Mouse (Mus musculus) cerebellum, adult 2 months (tissue): ENCODE data around the gene Olfr1122. TPM values are rescaled to one million over a fixed set of nuclear protein-coding genes. Genes with fewer than 3 reads are reported as not detected.
"Not testable (repeated sequence)": the region's sequence is repeated elsewhere in the genome, so short reads cannot be mapped to it uniquely, and the experiment has no call there.

Experiments
- DNase-seq, 2 experiments: peaks; one replicate each; pipeline ENCODE4 v3.0.0; 2021
- H3K27ac ChIP-seq: fragments of 200-500 bp; 2 replicates; pipeline ENCODE4 v1.5.1; 2012; ENCODE audit warnings: low read length, control low read depth, inconsistent platforms; ENCODE audit not compliant: insufficient read depth
- H3K27me3 ChIP-seq: fragments of 200-500 bp; 2 replicates; pipeline ENCODE4 v1.6.1; 2012; ENCODE audit warnings: inconsistent platforms, mild to moderate bottlenecking, low read length, moderate library complexity; ENCODE audit not compliant: control insufficient read depth, insufficient read depth
- H3K4me1 ChIP-seq: fragments of 200-500 bp; 2 replicates; pipeline ENCODE4 v1.6.1; 2011; ENCODE audit warnings: low read length; ENCODE audit not compliant: control insufficient read depth, insufficient read depth
- H3K4me3 ChIP-seq: fragments of 200-500 bp; replicated peaks from 2 replicates; pipeline ENCODE3; 2011; ENCODE audit warnings: mild to moderate bottlenecking, low read depth, low read length, control low read depth; ENCODE audit not compliant: insufficient read depth
- CTCF ChIP-seq: fragments of 200-500 bp; IDR thresholded peaks from 2 replicates; pipeline ENCODE4 v1.5.1; 2011; ENCODE audit warnings: low read depth, mild to moderate bottlenecking, control low read depth, low read length, moderate library complexity, borderline replicate concordance; ENCODE audit not compliant: insufficient read depth
- POLR2A ChIP-seq: fragments of 200-500 bp; IDR thresholded peaks from 2 replicates; pipeline ENCODE4 v1.6.1; 2011; ENCODE audit warnings: low read length, control low read depth, borderline replicate concordance; ENCODE audit not compliant: insufficient read depth
- WGBS: fragments of 180-500 bp; shearing (Covaris S2); methylation state at CpG from one replicate; pipeline ENCODE4 v1.1.7; 2018; 5-methylcytosine and 5-hydroxymethylcytosine counted together
- polyA plus RNA-seq: library from polyadenylated mRNA; depleted of rRNA; stranded (reverse); fragments of >200 nt; gene quantifications from 2 replicates; pipeline ENCODE4 v1.2.3, GENCODE M21; 2012; rRNA removed

Olfr1122 gene
- not detected in 2 replicates for polyA plus RNA-seq

- no peaks in the 10 kb centered on the region for H3K4me1 ChIP-seq
- 94% methylated on average over 2 of the region's 2 CpGs for WGBS
- H3K4me3 ChIP-seq, result no peak within 1 kb of the TSS
These were observed at the start of gene Olfr1122 for GRCm38 (mm10) chr2:87385549-87385948. Gene Olfr1122, plus strand, starts transcription at chr2:87385849.

GRCm38 (mm10) chr2:87354515-87354914, 31.1 kb upstream of the Olfr1122 start, which contains the start of gene Olfr1120:
Gene Olfr1120, plus strand, starts transcription at chr2:87354815.
- Histone ChIP-seq H3K27me3 (no peaks in the 10 kb centered on the region), H3K4me3 (no peak within 1 kb of the TSS), H3K4me1 (no peaks in the 10 kb centered on the region), H3K27ac (no peak within 1 kb of the TSS)
- WGBS, result 69% methylated on average over 2 of the region's 2 CpGs
- TF ChIP-seq CTCF, result no peak
- TF ChIP-seq POLR2A, result no peak
- no peak for DNase-seq

More at GRCm38 (mm10) chr2:87385549-87385948, at the start of gene Olfr1122:
- Histone ChIP-seq H3K27me3 (no peaks in the 10 kb centered on the region), H3K27ac (no peak within 1 kb of the TSS)
- TF ChIP-seq CTCF (no peak), POLR2A (no peak)
- no peak for DNase-seq

DNA sequence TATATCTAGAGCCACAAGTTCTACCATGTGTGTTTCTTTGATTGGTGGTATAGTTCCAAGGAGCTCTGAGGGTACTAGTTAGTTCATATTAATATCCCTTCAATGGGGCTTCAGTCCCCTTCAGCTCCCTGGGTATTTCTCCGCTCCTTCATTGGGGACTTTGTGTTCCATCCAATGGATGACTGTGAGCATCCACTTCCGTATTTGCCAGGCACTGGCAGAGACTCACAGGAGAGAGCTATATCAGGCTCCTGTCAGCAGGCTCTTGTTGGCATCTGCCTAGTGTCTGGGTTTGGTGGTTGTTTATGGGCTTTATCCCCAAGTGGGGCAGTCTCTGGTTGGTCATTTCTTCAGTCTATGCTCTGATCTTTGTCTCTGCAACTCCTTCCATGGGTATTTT, 25.5 kb upstream of the Olfr1122 start:
- H3K4me1 ChIP-seq, DNase-seq, H3K27me3 ChIP-seq, H3K27ac ChIP-seq, H3K4me3 ChIP-seq: not testable (repeated sequence)
- 84% methylated on average over 2 of the region's 2 CpGs for WGBS

DNA sequence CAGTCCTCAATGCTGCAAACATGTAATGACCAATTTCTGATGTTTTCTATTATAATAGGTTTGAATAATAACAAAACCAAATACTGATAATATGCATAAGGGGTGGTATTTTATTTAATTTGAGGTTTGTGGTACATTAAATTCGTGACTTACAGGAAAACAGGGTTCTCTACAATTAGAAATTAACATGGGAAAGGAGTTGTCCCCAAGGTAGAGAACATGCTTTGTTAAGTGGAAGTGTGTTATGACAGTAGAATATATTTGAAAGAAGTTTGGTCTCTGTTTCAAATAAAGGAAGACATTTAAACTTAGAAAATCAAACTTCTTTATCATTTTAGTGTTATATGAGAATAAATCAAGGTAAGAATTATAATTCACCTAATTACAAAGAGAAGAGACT, 16.1 kb upstream of the Olfr1122 start, which contains the start of gene Olfr1121:
TSS of gene Olfr1121 (plus strand) at position 301 of the 400 bp plus-strand sequence.
- H3K27me3 ChIP-seq, result no peaks in the 10 kb centered on the region
- no peak within 1 kb of the TSS for H3K4me3 ChIP-seq
- H3K27ac ChIP-seq, result no peak within 1 kb of the TSS
- no peaks in the 10 kb centered on the region; the same call in 1 of the 2 replicates for H3K4me1 ChIP-seq
- DNase-seq, result no peak
- 93% methylated on average over 1 of the region's 1 CpGs for WGBS
- TF ChIP-seq POLR2A, result no peak
- TF ChIP-seq CTCF, result no peak

DNA sequence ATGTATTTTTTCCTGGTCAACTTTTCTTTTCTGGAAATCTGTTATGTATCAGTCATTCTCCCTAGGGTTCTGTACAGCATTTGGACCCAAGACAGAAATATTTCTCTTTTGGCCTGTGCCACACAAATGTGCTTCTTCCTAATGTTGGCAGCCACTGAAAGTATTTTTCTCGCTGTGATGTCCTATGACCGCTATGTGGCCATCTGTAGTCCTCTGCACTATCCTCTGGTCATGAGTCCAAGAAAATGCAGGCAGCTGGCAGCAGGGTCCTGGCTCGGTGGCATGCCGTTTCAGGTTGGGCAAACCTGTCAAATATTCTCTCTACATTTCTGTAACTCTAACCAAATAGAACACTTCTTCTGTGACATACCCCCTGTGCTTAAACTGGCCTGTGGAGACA, 13.9 kb upstream of the Olfr1122 start:
- peak; percentile 71 to 84 for DNase-seq
- H3K27ac ChIP-seq, result no peak overlapping the region
- WGBS, result 9% methylated on average over 4 of the region's 4 CpGs
- no peak overlapping the region for H3K4me3 ChIP-seq
- H3K4me1 ChIP-seq, result no peaks in the 10 kb centered on the region; the same call in 1 of the 2 replicates
- H3K27me3 ChIP-seq, result no peaks in the 10 kb centered on the region; the same call in 1 of the 2 replicates
- TF ChIP-seq CTCF (no peak), POLR2A (no peak)

DNA sequence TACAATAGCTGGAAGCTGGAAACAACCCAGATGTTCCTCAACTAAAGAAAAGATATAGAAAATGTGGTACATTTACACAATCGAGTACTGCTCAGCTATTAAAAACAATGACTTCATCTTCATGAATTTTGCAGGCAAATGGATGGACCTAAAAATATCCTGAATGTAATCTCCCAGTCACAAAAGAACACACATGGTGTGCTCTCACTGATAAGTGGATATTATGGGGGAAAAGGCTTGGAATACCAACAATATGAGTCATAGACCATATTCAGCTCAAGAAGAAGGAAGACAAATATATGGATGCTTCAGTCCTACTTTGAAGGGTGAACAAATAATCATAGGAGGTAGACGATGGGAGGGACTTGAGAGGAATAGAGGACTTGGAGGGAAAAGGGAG, 1.7 kb upstream of the Olfr1122 start:
- no peak for DNase-seq
- no peak for TF ChIP-seq POLR2A
- no peak for TF ChIP-seq CTCF
- H3K4me1 ChIP-seq, result no peaks in the 10 kb centered on the region
- no peaks in the 10 kb centered on the region for H3K27me3 ChIP-seq
- WGBS, result 82% methylated on average over 2 of the region's 2 CpGs
- no peak overlapping the region for H3K27ac ChIP-seq
- H3K4me3 ChIP-seq, result no peak overlapping the region

- H3K4me3 ChIP-seq, H3K27ac ChIP-seq, DNase-seq, H3K27me3 ChIP-seq, H3K4me1 ChIP-seq: not testable (repeated sequence)
- WGBS, result 86% methylated on average over 5 of the region's 5 CpGs
These were observed 8.0 kb downstream of the Olfr1122 start for GRCm38 (mm10) chr2:87393605-87394004.

- WGBS, result 80% methylated on average over 7 of the region's 7 CpGs
- H3K4me3 ChIP-seq, H3K27ac ChIP-seq, H3K27me3 ChIP-seq, H3K4me1 ChIP-seq, DNase-seq: not testable (repeated sequence)
These were observed 9.0 kb downstream of the Olfr1122 start for GRCm38 (mm10) chr2:87394686-87395085.

GRCm38 (mm10) chr2:87416335-87416734, 30.7 kb downstream of the Olfr1122 start, which contains the start of gene Olfr1123:
Gene Olfr1123, plus strand, starts transcription at chr2:87416635.
- Histone ChIP-seq H3K4me3 (no peak within 1 kb of the TSS), H3K27me3 (no peaks in the 10 kb centered on the region), H3K27ac (no peak within 1 kb of the TSS), H3K4me1 (no peaks in the 10 kb centered on the region)
- TF ChIP-seq CTCF, result no peak
- no peak for TF ChIP-seq POLR2A
- no peak for DNase-seq
- 83% methylated on average over 1 of the region's 1 CpGs for WGBS
